Mouse (Mus musculus) adrenal gland, postnatal 36 days (tissue): ENCODE data around the gene Cacna1f. TPM values are rescaled to one million over a fixed set of nuclear protein-coding genes. Genes with fewer than 3 reads are reported as not detected.

Experiments
- DNase-seq, 2 experiments: peaks; one replicate each; pipeline ENCODE4 v3.0.0; 2021; ENCODE audit warnings: mixed read lengths in 1 of 2
- total RNA-seq, 2 experiments: library from RNA; stranded (reverse); gene quantifications; 2 replicates each; pipeline ENCODE4 v1.2.3; 2021

Gene Cacna1f
- total RNA-seq, 2 experiments from 2014 or later = 0.13 TPM; not detected in 1

DNA sequence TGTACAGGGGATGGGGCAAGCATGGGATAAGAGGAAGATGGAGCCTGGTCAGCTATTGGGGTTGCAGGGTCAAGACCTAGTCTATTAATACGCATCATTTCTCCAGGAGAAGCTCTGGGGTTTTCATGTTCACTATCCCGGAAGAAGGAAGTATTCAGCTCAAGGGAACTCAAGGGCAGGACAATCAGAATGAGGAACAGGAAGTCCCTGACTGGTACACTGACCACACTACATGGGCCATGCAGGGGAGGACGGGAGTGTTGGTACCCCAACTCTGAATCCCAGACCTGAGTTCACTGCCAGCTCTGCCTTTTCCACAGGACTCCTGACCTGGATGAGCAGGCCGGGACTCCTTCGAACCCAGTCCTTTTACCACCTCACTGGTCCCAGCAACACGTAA lies 25.7 kb downstream of the Cacna1f start:
- no peak for DNase-seq

DNA sequence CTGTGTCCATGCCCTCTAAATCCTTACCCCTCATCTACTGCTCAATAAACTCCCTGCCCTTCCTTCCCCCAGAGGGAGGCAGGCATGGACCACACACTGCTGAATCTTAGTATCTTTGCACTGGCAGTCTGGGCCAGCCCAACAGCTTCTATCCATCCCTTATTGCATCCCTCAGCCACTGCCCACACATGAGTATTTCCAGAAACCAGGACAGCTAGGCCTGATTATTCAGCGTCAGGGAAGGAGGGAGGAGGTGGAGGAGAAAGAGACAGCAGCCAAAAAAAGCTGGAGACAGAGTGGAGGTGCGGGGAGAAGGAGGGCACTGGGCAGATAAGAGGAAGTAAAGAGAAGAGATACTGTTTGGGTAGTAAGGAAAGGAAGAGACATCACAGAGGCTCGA lies 28.2 kb downstream of the Cacna1f start:
- DNase-seq = no peak

DNA sequence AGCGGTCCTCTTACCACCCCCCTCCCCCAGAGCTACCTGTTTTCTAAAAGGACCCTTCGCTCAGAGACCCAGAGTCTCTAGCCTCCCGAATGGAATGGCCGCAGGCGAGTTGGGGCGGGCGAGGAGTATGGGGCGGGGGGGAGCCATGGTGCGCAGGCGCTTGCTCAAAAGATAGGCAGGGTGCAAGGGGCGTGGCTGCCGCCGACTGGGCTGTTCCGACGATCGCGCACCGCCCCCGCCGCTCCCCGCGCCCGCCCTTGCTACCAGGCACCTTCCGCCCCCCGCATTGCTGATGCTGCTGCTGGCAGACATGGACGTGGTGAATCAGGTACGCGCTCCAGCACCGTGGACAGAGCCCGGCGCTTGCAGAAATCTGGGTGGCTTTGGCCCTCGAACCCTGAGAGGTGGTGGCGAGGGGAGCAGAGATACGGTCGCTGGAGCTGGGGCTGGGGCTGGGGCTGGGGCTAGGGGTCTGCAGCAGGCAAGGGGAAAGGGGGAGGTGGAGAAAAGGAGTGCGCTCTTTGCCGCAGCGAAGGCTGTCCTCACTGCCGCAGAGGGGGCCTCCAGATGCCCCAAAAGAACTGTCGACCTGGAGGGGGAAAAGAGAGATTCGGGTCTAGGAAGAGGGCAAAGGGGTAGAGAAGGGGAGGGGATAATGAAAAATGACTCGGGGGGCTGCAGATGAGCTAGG lies 31.7 kb downstream of the Cacna1f start, which contains the start of gene Syp:
Syp (plus strand) TSS at position 71 of the 691 bp plus-strand sequence.
- DNase-seq = peak; percentile 85 to 87

GRCm38 (mm10) chrX:7639536-7640325 lies 32.8 kb downstream of the Cacna1f start:
- no peak for DNase-seq

DNA sequence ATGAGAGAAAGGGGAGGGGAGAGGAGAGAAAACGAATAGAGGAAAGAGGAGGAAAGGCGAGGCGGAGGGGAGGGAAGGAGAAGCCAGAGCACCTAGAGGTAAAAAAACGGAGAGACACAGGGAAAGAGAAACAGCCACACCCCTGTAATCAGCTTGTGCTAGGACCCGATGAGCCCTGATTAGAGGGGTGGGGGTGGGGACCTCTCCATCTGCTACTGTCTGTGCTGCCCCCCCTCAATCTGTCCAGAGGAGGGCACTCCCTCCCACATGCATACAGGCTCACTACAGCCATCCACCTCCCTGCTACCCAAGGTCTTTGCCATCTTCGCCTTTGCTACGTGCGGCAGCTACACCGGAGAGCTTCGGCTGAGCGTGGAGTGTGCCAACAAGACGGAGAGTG lies 33.9 kb downstream of the Cacna1f start:
- DNase-seq = no peak

GRCm38 (mm10) chrX:7645349-7645748 lies 38.5 kb downstream of the Cacna1f start:
- peak; percentile 79 to 81 for DNase-seq

- peak; percentile 82 to 87 for DNase-seq
These were observed 41.9 kb downstream of the Cacna1f start for GRCm38 (mm10) chrX:7648671-7649304.

GRCm38 (mm10) chrX:7657221-7657639 lies 50.3 kb downstream of the Cacna1f start, which contains the start of gene Prickle3:
Gene Prickle3, plus strand, starts transcription at chrX:7657260.
- peak; percentile 75 to 80 for DNase-seq

DNA sequence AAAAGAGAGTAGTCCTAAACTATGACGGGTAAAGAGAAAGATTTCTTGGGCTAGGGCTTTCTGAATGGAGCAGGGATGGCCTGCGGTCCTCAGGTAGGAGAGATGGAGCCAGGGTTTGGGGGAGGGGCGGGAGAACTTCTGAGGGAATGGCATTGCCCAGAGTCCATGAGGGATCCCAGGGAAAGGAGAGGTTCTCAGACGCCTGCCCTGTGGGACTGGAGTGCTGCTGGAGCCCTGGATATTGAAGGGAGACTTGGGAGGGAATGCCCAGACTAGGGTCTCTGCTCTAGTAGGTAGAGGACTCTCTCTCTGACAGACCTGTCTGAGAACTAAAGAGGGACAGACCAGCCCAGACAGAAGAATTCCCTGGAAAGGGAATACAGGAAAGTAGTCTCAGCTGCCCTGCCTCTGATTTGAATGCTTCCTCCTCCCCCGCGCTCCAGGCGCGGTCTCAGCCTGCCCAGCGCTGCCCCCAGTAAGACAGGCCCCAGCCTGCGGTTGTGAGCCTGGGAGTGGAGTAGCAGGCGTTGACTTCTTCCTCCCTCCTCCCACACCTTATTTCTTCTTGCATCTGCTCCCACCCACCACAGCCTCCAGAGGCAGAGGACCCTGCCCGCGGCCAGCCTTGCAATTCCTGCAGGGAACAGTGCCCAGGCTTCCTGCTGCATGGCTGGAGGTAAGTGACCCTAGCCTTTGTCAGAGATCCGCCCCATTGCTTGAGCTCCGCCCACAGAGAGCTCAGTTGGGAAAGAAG lies 51.3 kb downstream of the Cacna1f start:
- peak; percentile 58 to 78 for DNase-seq

- DNase-seq = peak; percentile 17 to 42
These were observed 52.1 kb downstream of the Cacna1f start for GRCm38 (mm10) chrX:7658785-7659589.

GRCm38 (mm10) chrX:7661086-7661485 lies 54.2 kb downstream of the Cacna1f start:
- no peak for DNase-seq

GRCm38 (mm10) chrX:7662936-7663335 lies 56.1 kb downstream of the Cacna1f start:
- no peak for DNase-seq

GRCm38 (mm10) chrX:7664791-7665190 lies 57.9 kb downstream of the Cacna1f start:
- peak; percentile 21 to 51 for DNase-seq

GRCm38 (mm10) chrX:7665739-7666502 lies 59.0 kb downstream of the Cacna1f start:
- DNase-seq = no peak

- peak; percentile 78 to 86 for DNase-seq
These were observed 63.6 kb downstream of the Cacna1f start for GRCm38 (mm10) chrX:7670390-7670881.

GRCm38 (mm10) chrX:7670921-7671623 lies 64.2 kb downstream of the Cacna1f start, which contains the start of gene Plp2:
Gene Plp2, minus strand, starts transcription at chrX:7671390.
- DNase-seq = peak; percentile 74 to 83

DNA sequence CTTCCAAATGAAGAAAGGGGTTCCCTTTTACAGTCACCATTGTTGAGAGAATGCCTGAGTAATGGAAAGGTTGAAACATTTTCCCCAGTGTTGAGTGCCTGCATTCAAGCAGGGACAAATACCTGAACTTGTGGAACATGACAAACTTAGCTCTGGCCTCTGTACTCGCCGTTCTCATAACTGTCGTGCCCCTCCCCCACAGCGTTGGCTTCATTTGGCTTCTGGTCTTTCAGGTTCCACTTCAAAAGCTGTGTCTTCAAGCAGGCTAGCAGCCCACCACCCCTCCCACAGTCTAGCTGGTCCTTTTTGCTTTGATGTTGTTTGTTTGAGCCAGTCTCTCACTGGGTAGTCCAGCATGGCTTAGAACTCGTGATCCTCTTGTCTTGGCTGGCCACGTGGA lies 65.9 kb downstream of the Cacna1f start:
- DNase-seq = no peak

GRCm38 (mm10) chrX:7673578-7674281 lies 66.8 kb downstream of the Cacna1f start:
- peak; percentile 45 to 49 for DNase-seq
